Mouse (Mus musculus) embryonic facial prominence, embryonic 15.5 days (tissue): ENCODE measurements at regions not wholly inside any gene's neighbourhood (a gene's known extent, or its start where the extent isn't known, plus 50 kb on each side); places are given as distances from the start of the nearest gene placed in this dataset.

Experiments used
- ATAC-seq: fragments of 200-750 bp; cut with Nextera tagmentation; 2 replicates; pipeline ENCODE4 v1.8.0; 2017; ENCODE audit warnings: low read depth, moderate TSS enrichment; ENCODE audit not compliant: insufficient number of reproducible peaks, low FRiP score, low TSS enrichment
- H3K27ac ChIP-seq: fragments of 300-500 bp; sonication (generic); replicated peaks from 2 replicates; pipeline ENCODE4 v1.5.1; 2015; ENCODE audit warnings: mild to moderate bottlenecking, inconsistent platforms
- H3K27me3 ChIP-seq: fragments of 300-500 bp; sonication (generic); 2 replicates; pipeline ENCODE4 v1.6.1; 2015; ENCODE audit warnings: inconsistent platforms
- H3K36me3 ChIP-seq: fragments of 300-500 bp; sonication (generic); 2 replicates; pipeline ENCODE4 v1.6.1; 2015; ENCODE audit warnings: mild to moderate bottlenecking, inconsistent platforms
- H3K4me1 ChIP-seq: fragments of 300-500 bp; sonication (generic); 2 replicates; pipeline ENCODE4 v1.6.1; 2015; ENCODE audit warnings: inconsistent platforms
- H3K4me2 ChIP-seq: fragments of 300-500 bp; sonication (generic); replicated peaks from 2 replicates; pipeline ENCODE4 v1.6.1; 2015; ENCODE audit warnings: mild to moderate bottlenecking, inconsistent platforms
- H3K4me3 ChIP-seq: fragments of 300-500 bp; sonication (generic); replicated peaks from 2 replicates; pipeline ENCODE4 v1.5.1; 2015; ENCODE audit warnings: mild to moderate bottlenecking, inconsistent platforms
- H3K9ac ChIP-seq: fragments of 300-500 bp; sonication (generic); 2 replicates; pipeline ENCODE4 v1.6.1; 2015; ENCODE audit warnings: inconsistent platforms
- H3K9me3 ChIP-seq: fragments of 300-500 bp; sonication (generic); replicated peaks from 2 replicates; pipeline ENCODE4 v1.6.1; 2016; ENCODE audit warnings: inconsistent platforms
- WGBS: fragments of 180-500 bp; shearing (Covaris S2); methylation state at CpG from one replicate; pipeline ENCODE4 v1.1.7; 2015; 5-methylcytosine and 5-hydroxymethylcytosine counted together

- Histone ChIP-seq H3K4me3 (no peak overlapping the region), H3K27ac (no peak overlapping the region), H3K9ac (no peak overlapping the region), H3K9me3 (no peaks in the 10 kb centered on the region), H3K36me3 (no peaks in the 10 kb centered on the region), H3K4me1 (peaks cover 5% of the 10 kb centered on the region; the same call in 1 of the 2 replicates), H3K4me2 (no peak overlapping the region), H3K27me3 (no peaks in the 10 kb centered on the region)
- no peak for ATAC-seq
- WGBS, result 76% methylated on average over 10 of the region's 10 CpGs
These were observed 438.5 kb upstream of the Pou3f3 start for GRCm38 (mm10) chr1:42256911-42257595.

- no peak for ATAC-seq
- Histone ChIP-seq H3K27ac (no peak overlapping the region), H3K9me3 (no peaks in the 10 kb centered on the region), H3K9ac (no peak overlapping the region), H3K4me3 (no peak overlapping the region), H3K27me3 (no peaks in the 10 kb centered on the region), H3K4me2 (no peak overlapping the region), H3K36me3 (no peaks in the 10 kb centered on the region), H3K4me1 (peaks cover 5% of the 10 kb centered on the region; the same call in 1 of the 2 replicates)
- 48% methylated on average over 19 of the region's 19 CpGs for WGBS
These were observed 437.6 kb upstream of the Pou3f3 start for GRCm38 (mm10) chr1:42257801-42258593.

GRCm38 (mm10) chr1:42258594-42258910, 437.0 kb upstream of the Pou3f3 start:
- H3K27me3 ChIP-seq, result no peaks in the 10 kb centered on the region
- H3K9ac ChIP-seq, result no peak overlapping the region
- no peaks in the 10 kb centered on the region for H3K9me3 ChIP-seq
- 62% methylated on average over 4 of the region's 4 CpGs for WGBS
- H3K27ac ChIP-seq, result no peak overlapping the region
- H3K4me3 ChIP-seq, result no peak overlapping the region
- H3K36me3 ChIP-seq, result no peaks in the 10 kb centered on the region
- peaks cover 5% of the 10 kb centered on the region; the same call in 1 of the 2 replicates for H3K4me1 ChIP-seq
- no peak overlapping the region for H3K4me2 ChIP-seq
- no peak for ATAC-seq

- Histone ChIP-seq H3K4me3 (no peak overlapping the region), H3K4me1 (peaks cover 5% of the 10 kb centered on the region; the same call in 1 of the 2 replicates), H3K36me3 (no peaks in the 10 kb centered on the region), H3K27me3 (no peaks in the 10 kb centered on the region), H3K9ac (no peak overlapping the region), H3K9me3 (no peaks in the 10 kb centered on the region), H3K4me2 (no peak overlapping the region), H3K27ac (no peak overlapping the region)
- ATAC-seq, result no peak
- WGBS, result 38% methylated on average over 13 of the region's 13 CpGs
These were observed 436.2 kb upstream of the Pou3f3 start for GRCm38 (mm10) chr1:42259216-42259977.

GRCm38 (mm10) chr1:42260033-42260925, 435.3 kb upstream of the Pou3f3 start:
- Histone ChIP-seq H3K27ac (no peak overlapping the region), H3K9me3 (no peaks in the 10 kb centered on the region), H3K27me3 (no peaks in the 10 kb centered on the region), H3K9ac (no peak overlapping the region), H3K4me2 (no peak overlapping the region), H3K36me3 (no peaks in the 10 kb centered on the region), H3K4me3 (no peak overlapping the region), H3K4me1 (peaks cover 5% of the 10 kb centered on the region; the same call in 1 of the 2 replicates)
- no peak for ATAC-seq
- 65% methylated on average over 9 of the region's 9 CpGs for WGBS

GRCm38 (mm10) chr1:42261031-42261430, 434.5 kb upstream of the Pou3f3 start:
- Histone ChIP-seq H3K27ac (no peak overlapping the region), H3K9ac (no peak overlapping the region), H3K36me3 (no peaks in the 10 kb centered on the region), H3K4me1 (peaks cover 5% of the 10 kb centered on the region; the same call in 1 of the 2 replicates), H3K27me3 (no peaks in the 10 kb centered on the region), H3K9me3 (no peaks in the 10 kb centered on the region), H3K4me3 (no peak overlapping the region), H3K4me2 (no peak overlapping the region)
- ATAC-seq, result no peak
- 73% methylated on average over 3 of the region's 3 CpGs for WGBS

GRCm38 (mm10) chr1:42261800-42262199, 433.8 kb upstream of the Pou3f3 start:
- H3K27ac ChIP-seq, result no peak overlapping the region
- no peaks in the 10 kb centered on the region for H3K27me3 ChIP-seq
- no peaks in the 10 kb centered on the region for H3K9me3 ChIP-seq
- peak overlapping the region; percentile 48 for H3K4me2 ChIP-seq
- H3K4me1 ChIP-seq, result peaks cover 5% of the 10 kb centered on the region; the same call in 1 of the 2 replicates
- no peaks in the 10 kb centered on the region for H3K36me3 ChIP-seq
- peak overlapping the region; percentile 31 for H3K4me3 ChIP-seq
- WGBS, result 4% methylated on average over 13 of the region's 13 CpGs
- ATAC-seq, result no peak
- H3K9ac ChIP-seq, result 0 out of 2 replicates have a peak overlapping the region, but pooled peaks have one; percentile 9

GRCm38 (mm10) chr1:42262606-42263005, 433.0 kb upstream of the Pou3f3 start:
- H3K4me3 ChIP-seq, result no peak overlapping the region
- no peaks in the 10 kb centered on the region for H3K9me3 ChIP-seq
- 77% methylated on average over 5 of the region's 5 CpGs for WGBS
- no peak overlapping the region for H3K27ac ChIP-seq
- peaks cover 5% of the 10 kb centered on the region; the same call in 1 of the 2 replicates for H3K4me1 ChIP-seq
- no peak for ATAC-seq
- H3K9ac ChIP-seq, result no peak overlapping the region
- no peaks in the 10 kb centered on the region for H3K36me3 ChIP-seq
- no peaks in the 10 kb centered on the region for H3K27me3 ChIP-seq
- no peak overlapping the region for H3K4me2 ChIP-seq

GRCm38 (mm10) chr1:42277130-42277529, 418.4 kb upstream of the Pou3f3 start:
- H3K27ac ChIP-seq, result no peak overlapping the region
- H3K9me3 ChIP-seq, result no peaks in the 10 kb centered on the region
- WGBS, result 47% methylated on average over 8 of the region's 8 CpGs
- H3K4me2 ChIP-seq, result no peak overlapping the region
- no peak overlapping the region for H3K9ac ChIP-seq
- H3K4me1 ChIP-seq, result no peaks in the 10 kb centered on the region
- no peak for ATAC-seq
- H3K36me3 ChIP-seq, result no peaks in the 10 kb centered on the region
- H3K27me3 ChIP-seq, result no peaks in the 10 kb centered on the region
- no peak overlapping the region for H3K4me3 ChIP-seq

GRCm38 (mm10) chr1:42295841-42296240, 399.7 kb upstream of the Pou3f3 start:
- no peak for ATAC-seq
- H3K4me1 ChIP-seq, result 0 out of 2 replicates have a peak, but pooled peaks cover 9% of the 10 kb centered on the region
- H3K27me3 ChIP-seq, result no peaks in the 10 kb centered on the region
- peak overlapping the region; percentile 47 for H3K4me2 ChIP-seq
- WGBS, result 34% methylated on average over 10 of the region's 10 CpGs
- 0 out of 2 replicates have a peak overlapping the region, but pooled peaks have one; percentile 25 for H3K27ac ChIP-seq
- H3K4me3 ChIP-seq, result peak overlapping the region; percentile 12; the same call in 1 of the 2 replicates
- H3K9me3 ChIP-seq, result no peaks in the 10 kb centered on the region
- no peak overlapping the region for H3K9ac ChIP-seq
- H3K36me3 ChIP-seq, result no peaks in the 10 kb centered on the region
